Mouse (Mus musculus): ENCODE data around the gene Rasa4.

DNA sequence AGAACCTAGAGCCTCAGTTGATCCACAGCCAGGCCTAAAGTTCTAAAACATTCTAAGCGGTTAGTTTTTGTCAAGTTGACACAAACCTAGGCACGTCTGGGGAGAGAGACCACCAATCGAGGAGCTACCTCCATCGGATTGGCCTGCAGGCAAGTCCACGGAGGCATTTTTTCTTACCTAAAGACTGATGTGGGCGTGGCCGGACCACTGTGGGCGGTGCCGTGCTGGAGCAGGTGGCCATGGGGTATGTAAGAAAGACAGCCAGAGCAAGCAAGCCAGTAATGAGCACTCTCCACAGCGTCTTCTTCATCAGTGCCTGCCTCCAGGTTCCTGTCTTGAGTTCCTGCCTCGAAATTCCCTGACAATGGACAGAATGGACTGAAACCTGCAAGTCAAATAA, 10.2 kb upstream of the Rasa4 start:
- no peak for TF ChIP-seq CTCF (IDR thresholded peaks at IDR 0.05; ENCODE audit: control insufficient read depth, insufficient read depth, insufficient replicate concordance, low read depth, low read length)
- no peak for TF ChIP-seq POLR2A (IDR thresholded peaks at IDR 0.05; ENCODE audit: control insufficient read depth, low read depth, low read length)

Measured in testis, adult 2 months (tissue).